Mouse (Mus musculus) MEL (cell line): ENCODE data around the gene Kif24. TPM values are rescaled to one million over a fixed set of nuclear protein-coding genes. Genes with fewer than 3 reads are reported as not detected.

ENCODE experiments used
- DNase-seq: peaks from one replicate; pipeline ENCODE4 v3.0.0; 2011; ENCODE audit warnings: low read depth, low spot score
- H3K27ac ChIP-seq: 2 replicates; pipeline ENCODE4 v1.5.1; 2012; ENCODE audit warnings: low read depth, mild to moderate bottlenecking, control low read depth, low read length, moderate library complexity; ENCODE audit not compliant: control insufficient read depth
- H3K27me3 ChIP-seq, 2 experiments: fragments of 150-350 bp in 1 of 2; sonication (generic) in 1 of 2; 2 replicates each; pipeline ENCODE4 v1.6.1; 2012; ENCODE audit warnings: low read length in 2 of 2, mild to moderate bottlenecking in 2 of 2, improper control_type of control experiment in 1 of 2, moderate library complexity in 1 of 2; ENCODE audit not compliant: insufficient read depth in 2 of 2, control insufficient read depth in 1 of 2
- H3K36me3 ChIP-seq, 2 experiments: 2 replicates each; pipeline ENCODE4 v1.6.1; 2012 to 2014; ENCODE audit warnings: low read length in 2 of 2, improper control_type of control experiment in 1 of 2, inconsistent platforms in 1 of 2, mild to moderate bottlenecking in 1 of 2; ENCODE audit not compliant: insufficient read depth in 2 of 2, control insufficient read depth in 1 of 2
- H3K4me1 ChIP-seq, 2 experiments: fragments of 150-350 bp in 1 of 2; sonication (generic) in 1 of 2; 2 replicates each; pipeline ENCODE4 v1.6.1; 2012; ENCODE audit warnings: low read length in 2 of 2, improper control_type of control experiment in 1 of 2, mild to moderate bottlenecking in 1 of 2; ENCODE audit not compliant: insufficient read depth in 2 of 2, control insufficient read depth in 1 of 2
- H3K4me3 ChIP-seq, 2 experiments: fragments of 150-350 bp in 1 of 2; sonication (generic) in 1 of 2; 2 replicates each; pipeline ENCODE4 v1.5.1; 2012; ENCODE audit warnings: low read depth in 2 of 2, low read length in 2 of 2, mild to moderate bottlenecking in 2 of 2, moderate library complexity in 2 of 2, control low read depth in 1 of 2, improper control_type of control experiment in 1 of 2; ENCODE audit not compliant: control insufficient read depth in 1 of 2, insufficient read depth in 1 of 2
- H3K79me2 ChIP-seq: 2 replicates; pipeline ENCODE4 v1.6.1; 2012; ENCODE audit warnings: mild to moderate bottlenecking, low read length, moderate library complexity; ENCODE audit not compliant: control insufficient read depth, poor library complexity, insufficient read depth
- H3K9ac ChIP-seq: 2 replicates; pipeline ENCODE4 v1.6.1; 2012; ENCODE audit warnings: low read depth, mild to moderate bottlenecking, control low read depth, low read length, moderate library complexity; ENCODE audit not compliant: control insufficient read depth, poor library complexity, severe bottlenecking
- H3K9me3 ChIP-seq: fragments of 150-350 bp; sonication (generic); replicated peaks from 2 replicates; pipeline ENCODE4 v1.6.1; 2012; ENCODE audit warnings: mild to moderate bottlenecking, low read length, improper control_type of control experiment, moderate library complexity; ENCODE audit not compliant: insufficient read depth
- ELF1 ChIP-seq: IDR thresholded peaks from 2 replicates; pipeline ENCODE4 v1.6.1; 2014; ENCODE audit warnings: low read depth, mild to moderate bottlenecking, inconsistent platforms, low read length, improper control_type of control experiment, moderate library complexity
- EP300 ChIP-seq, 2 experiments: IDR thresholded peaks; 2 replicates each; pipeline ENCODE4 v1.6.1; 2011; ENCODE audit warnings: improper control_type of control experiment in 2 of 2, low read length in 2 of 2, low read depth in 1 of 2, mild to moderate bottlenecking in 1 of 2
- ETS1 ChIP-seq: IDR thresholded peaks from 2 replicates; pipeline ENCODE4 v1.6.1; 2012; ENCODE audit warnings: low read depth, mild to moderate bottlenecking, inconsistent platforms, low read length, improper control_type of control experiment, moderate library complexity
- KAT2A ChIP-seq: conservative IDR thresholded peaks from 2 replicates; pipeline ENCODE4 v1.6.1; 2012; ENCODE audit warnings: low read depth, low read length, improper control_type of control experiment, inconsistent platforms
- MAFK ChIP-seq: IDR thresholded peaks from 2 replicates; pipeline ENCODE4 v1.6.1; 2011; ENCODE audit warnings: low read depth, mild to moderate bottlenecking, low read length, improper control_type of control experiment, borderline replicate concordance
- NRF1 ChIP-seq: IDR thresholded peaks from 2 replicates; pipeline ENCODE4 v1.6.1; 2014; ENCODE audit warnings: low read depth, mild to moderate bottlenecking, inconsistent platforms, low read length, improper control_type of control experiment, moderate library complexity; ENCODE audit not compliant: poor library complexity, insufficient read depth, severe bottlenecking
- POLR2A ChIP-seq, 2 experiments: IDR thresholded peaks; 2 replicates each; pipeline ENCODE4 v1.6.1; 2011 to 2012; ENCODE audit warnings: low read length in 2 of 2, mild to moderate bottlenecking in 2 of 2, control low read depth in 1 of 2, improper control_type of control experiment in 1 of 2, low read depth in 1 of 2, moderate library complexity in 1 of 2; ENCODE audit not compliant: control insufficient read depth in 1 of 2, insufficient read depth in 1 of 2, poor library complexity in 1 of 2
- POLR2AphosphoS2 ChIP-seq: IDR thresholded peaks from 2 replicates; pipeline ENCODE4 v1.6.1; 2011; ENCODE audit warnings: low read length, improper control_type of control experiment
- POLR2AphosphoS5 ChIP-seq: IDR thresholded peaks from 2 replicates; pipeline ENCODE4 v1.6.1; 2012; ENCODE audit warnings: low read depth, borderline replicate concordance, mild to moderate bottlenecking, inconsistent platforms, low read length, moderate library complexity, mixed read lengths
- SIN3A ChIP-seq: IDR thresholded peaks from 2 replicates; pipeline ENCODE4 v1.6.1; 2012; ENCODE audit warnings: low read length, improper control_type of control experiment, inconsistent platforms
- UBTF ChIP-seq: IDR thresholded peaks from 2 replicates; pipeline ENCODE4 v1.6.1; 2012; ENCODE audit warnings: low read depth, mild to moderate bottlenecking, inconsistent platforms, low read length, improper control_type of control experiment, moderate library complexity, borderline replicate concordance; ENCODE audit not compliant: insufficient read depth
- ZMIZ1 ChIP-seq: IDR thresholded peaks from 2 replicates; pipeline ENCODE4 v1.6.1; 2012; ENCODE audit warnings: low read depth, mild to moderate bottlenecking, inconsistent platforms, low read length, improper control_type of control experiment, moderate library complexity
- ZNF384 ChIP-seq: IDR thresholded peaks from 2 replicates; pipeline ENCODE4 v1.6.1; 2012; ENCODE audit warnings: low read depth, mild to moderate bottlenecking, inconsistent platforms, low read length, improper control_type of control experiment
- polyA plus RNA-seq, 2 experiments: library from polyadenylated mRNA; stranded (reverse) in 1 of 2; unstranded in 1 of 2; fragments of >175 nt in 1 of 2; fragments of >200 nt in 1 of 2; gene quantifications; 2 replicates each; pipeline versions ENCODE4 v1.2.1 to v1.2.4; 2012; ENCODE audit warnings: low replicate concordance in 2 of 2, low read depth in 1 of 2; ENCODE audit not compliant: insufficient read length in 2 of 2, insufficient read depth in 1 of 2, missing spikeins in 1 of 2
- total RNA-seq: library from RNA; depleted of rRNA; stranded (reverse); fragments of 300-350 nt; gene quantifications from 2 replicates; pipeline ENCODE4 v1.2.3, GENCODE M21; 2012

Gene Kif24
- total and polyA plus RNA-seq, 3 experiments: 11.6 to 13.2 TPM; not detected in 1

GRCm38 (mm10) chr4:41387755-41388469 is 76.8 kb downstream of the Kif24 start:
- Histone ChIP-seq H3K9me3 (no peaks in the 10 kb centered on the region), H3K79me2 (no peaks in the 10 kb centered on the region), H3K9ac (no peak overlapping the region), H3K36me3 (peaks cover 0 to 7% of the 10 kb centered on the region in 2 experiments; a peak in 3 of 4 replicates), H3K27ac (no peak overlapping the region), H3K4me1 (no peaks in the 10 kb centered on the region; a peak in 1 of 4 replicates), H3K4me3 (no peak overlapping the region), H3K27me3 (no peaks in the 10 kb centered on the region)
- TF ChIP-seq UBTF: no peak
- no peak for TF ChIP-seq POLR2AphosphoS5
- peak; percentile 52; the same call in 1 of the 2 replicates for TF ChIP-seq ETS1
- no peak for TF ChIP-seq MAFK
- no peak for TF ChIP-seq EP300 (IDR thresholded peaks at IDR 0.05; ENCODE audit: low read depth in 1 of 2, low read length in 2 of 2)
- TF ChIP-seq KAT2A: no peak
- no peak for TF ChIP-seq ZNF384
- TF ChIP-seq POLR2A (IDR thresholded peaks at IDR 0.05; ENCODE audit: control insufficient read depth in 1 of 2, insufficient read depth in 1 of 2, low read depth in 1 of 2, low read length in 2 of 2, poor library complexity in 1 of 2): no peak
- TF ChIP-seq SIN3A: peak; percentile 53; the same call in 1 of the 2 replicates
- no peak for TF ChIP-seq ELF1
- no peak for TF ChIP-seq ZMIZ1
- DNase-seq: peak; percentile 58

DNA sequence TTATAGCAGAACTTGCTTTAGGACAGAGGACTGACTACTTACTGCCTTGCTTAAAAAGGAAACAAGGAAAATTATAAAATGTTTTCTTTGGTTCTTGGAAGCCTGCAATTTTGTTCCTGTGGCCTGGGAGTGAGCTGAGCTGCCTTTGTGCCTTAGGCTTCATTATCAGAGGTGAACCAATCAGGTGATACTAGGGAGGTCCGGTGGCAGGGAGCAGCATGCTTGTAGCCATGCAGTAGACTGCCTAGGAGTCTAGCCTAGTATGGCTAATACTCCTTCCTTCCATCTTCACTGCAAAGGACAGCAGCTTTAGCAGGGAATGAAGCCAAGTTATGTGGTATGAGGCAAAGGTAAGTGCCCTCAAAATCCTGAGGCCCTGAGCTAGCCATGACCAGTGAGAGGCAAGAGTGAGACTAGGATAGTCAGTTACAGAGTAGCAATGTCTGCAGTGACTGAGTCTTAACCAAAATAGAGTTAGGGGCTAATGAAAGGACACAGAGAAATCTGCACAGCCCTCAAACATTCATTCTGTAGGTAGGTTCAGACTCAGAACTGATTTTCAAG is 78.2 kb downstream of the Kif24 start:
- Histone ChIP-seq H3K9me3 (no peaks in the 10 kb centered on the region), H3K27ac (no peak overlapping the region), H3K4me3 (no peak overlapping the region), H3K9ac (no peak overlapping the region), H3K4me1 (peaks cover 2 to 5% of the 10 kb centered on the region in 2 experiments; a peak in 2 of 4 replicates), H3K27me3 (no peaks in the 10 kb centered on the region), H3K36me3 (peaks cover 9 to 12% of the 10 kb centered on the region in 2 experiments), H3K79me2 (no peaks in the 10 kb centered on the region)
- TF ChIP-seq EP300 (IDR thresholded peaks at IDR 0.05; ENCODE audit: low read depth in 1 of 2, low read length in 2 of 2): no peak
- peak; percentile 53; the same call in 1 of the 2 replicates for TF ChIP-seq POLR2AphosphoS2
- no peak for TF ChIP-seq NRF1
- DNase-seq: no peak
